Mouse (Mus musculus): ENCODE measurements around the gene Pcbp1. TPM values are rescaled to one million over a fixed set of nuclear protein-coding genes. Genes with fewer than 3 reads are reported as not detected.
A peak's percentile ranks its signal among the peaks of the same experiment; 100 is the strongest.

The Pcbp1 gene
- total RNA-seq, 2 experiments from 2014 or later, result 159 to 184 TPM

GRCm38 (mm10) chr6:86524879-86525645 is 1.1 kb downstream of the Pcbp1 start:
- DNase-seq (ENCODE audit: low spot score in 2 of 2), result peak in 1 of 2 experiments; percentile 63

- DNase-seq (ENCODE audit: low spot score in 2 of 2), result peak; percentile 16 to 29
Observed at GRCm38 (mm10) chr6:86523755-86524434, 2.2 kb downstream of the Pcbp1 start.

GRCm38 (mm10) chr6:86523242-86523754 is 2.8 kb downstream of the Pcbp1 start:
- DNase-seq (ENCODE audit: low spot score in 2 of 2), result no peak

- DNase-seq (ENCODE audit: low spot score in 2 of 2), result no peak
Observed at GRCm38 (mm10) chr6:86522001-86522911, 3.9 kb downstream of the Pcbp1 start.

- DNase-seq (ENCODE audit: low spot score in 2 of 2), result no peak
Observed at GRCm38 (mm10) chr6:86519767-86520345, 6.3 kb downstream of the Pcbp1 start.

- DNase-seq (ENCODE audit: low spot score in 2 of 2), result no peak
Observed at GRCm38 (mm10) chr6:86516021-86516420, 10.1 kb downstream of the Pcbp1 start.

GRCm38 (mm10) chr6:86513296-86513695 is 12.8 kb downstream of the Pcbp1 start:
- no peak for DNase-seq (ENCODE audit: low spot score in 2 of 2)

- DNase-seq (ENCODE audit: low spot score in 2 of 2), result no peak
Observed at GRCm38 (mm10) chr6:86510979-86511378, 15.1 kb downstream of the Pcbp1 start.

GRCm38 (mm10) chr6:86509866-86510200 is 16.3 kb downstream of the Pcbp1 start:
- DNase-seq (ENCODE audit: low spot score in 2 of 2), result no peak

GRCm38 (mm10) chr6:86509194-86509865 is 16.8 kb downstream of the Pcbp1 start:
- DNase-seq (ENCODE audit: low spot score in 2 of 2), result no peak

- no peak for DNase-seq (ENCODE audit: low spot score in 2 of 2)
Observed at GRCm38 (mm10) chr6:86508736-86509135, 17.4 kb downstream of the Pcbp1 start.

GRCm38 (mm10) chr6:86507116-86507515 is 19.0 kb downstream of the Pcbp1 start:
- no peak for DNase-seq (ENCODE audit: low spot score in 2 of 2)

GRCm38 (mm10) chr6:86506309-86506708 is 19.8 kb downstream of the Pcbp1 start:
- no peak for DNase-seq (ENCODE audit: low spot score in 2 of 2)

- DNase-seq (ENCODE audit: low spot score in 2 of 2), result no peak
Observed at GRCm38 (mm10) chr6:86505671-86506070, 20.4 kb downstream of the Pcbp1 start.

GRCm38 (mm10) chr6:86503513-86503912 is 22.6 kb downstream of the Pcbp1 start:
- DNase-seq (ENCODE audit: low spot score in 2 of 2), result no peak

GRCm38 (mm10) chr6:86499571-86500109 is 26.5 kb downstream of the Pcbp1 start:
- no peak for DNase-seq (ENCODE audit: low spot score in 2 of 2)

GRCm38 (mm10) chr6:86497942-86498732 is 28.0 kb downstream of the Pcbp1 start:
- DNase-seq (ENCODE audit: low spot score in 2 of 2), result no peak

GRCm38 (mm10) chr6:86497071-86497815 is 28.9 kb downstream of the Pcbp1 start:
- DNase-seq (ENCODE audit: low spot score in 2 of 2), result no peak

- DNase-seq (ENCODE audit: low spot score in 2 of 2), result no peak
Observed at GRCm38 (mm10) chr6:86496585-86496984, 29.5 kb downstream of the Pcbp1 start.

Measured in layer of hippocampus, postnatal 10 days (tissue).